Mouse (Mus musculus): ENCODE data around the gene Ntng2. TPM values are rescaled to one million over a fixed set of nuclear protein-coding genes. Genes with fewer than 3 reads are reported as not detected.

The Ntng2 gene
- total and polyA plus RNA-seq, 3 experiments, result 0.53 to 3.8 TPM; not detected in 1

- TF ChIP-seq PAX5 (IDR thresholded peaks at IDR 0.05; ENCODE audit: low read length) (no peak), SIN3A (IDR thresholded peaks at IDR 0.05; ENCODE audit: low read length) (no peak), CTCF (conservative IDR thresholded peaks at IDR 0.05 in 1 of 2, IDR thresholded peaks at IDR 0.05 in 1 of 2; ENCODE audit: low read depth in 2 of 2, low read length in 2 of 2) (no peak), ETS1 (conservative IDR thresholded peaks at IDR 0.05; ENCODE audit: low read depth, low read length) (no peak), EP300 (IDR thresholded peaks at IDR 0.05; ENCODE audit: low read length) (no peak), JUN (IDR thresholded peaks at IDR 0.05; ENCODE audit: insufficient read depth, low read depth, low read length) (no peak), MXI1 (IDR thresholded peaks at IDR 0.05; ENCODE audit: low read depth, low read length) (no peak)
- dilution Hi-C loops (cut with MboI; ENCODE audit: extremely low pct_ligation_motif_present, extremely low pct_unique_long_range_greater_than_20kb, low sequenced_read_pairs), result no loop called here
- H3K27me3 ChIP-seq (replicated peaks), result no peaks in the 10 kb centered on the region
- H3K4me1 ChIP-seq (ENCODE audit: control insufficient read depth in 1 of 2, insufficient read depth in 2 of 2), result peaks cover 0 to 8% of the 10 kb centered on the region in 2 experiments; a peak in 2 of 4 replicates
- no peak for DNase-seq (ENCODE audit: extremely low read depth)
- H3K9ac ChIP-seq (ENCODE audit: insufficient read depth, low read depth), result no peak overlapping the region
- in situ Hi-C loops (cut with MboI; ENCODE audit: low pct_ligation_motif_present, low pct_unique_long_range_greater_than_20kb, low sequenced_read_pairs), result no loop called here
- H3K4me3 ChIP-seq (replicated peaks in 1 of 3; ENCODE audit: low read depth in 2 of 3, low read length in 2 of 3, poor library complexity in 1 of 3), result no peak overlapping the region
- H3K79me2 ChIP-seq (replicated peaks; ENCODE audit: control insufficient read depth, extremely low read depth, insufficient read depth, poor library complexity, severe bottlenecking), result no peaks in the 10 kb centered on the region
- no peaks in the 10 kb centered on the region for H3K9me3 ChIP-seq (replicated peaks; ENCODE audit: low read length)
- H3K4me2 ChIP-seq (ENCODE audit: insufficient read depth, low read depth, poor library complexity, severe bottlenecking), result no peak overlapping the region
- H3K27ac ChIP-seq (ENCODE audit: insufficient read depth, low read depth), result no peak overlapping the region
- peaks cover 35 to 62% of the 10 kb centered on the region in 2 experiments for H3K36me3 ChIP-seq (replicated peaks in 1 of 2; ENCODE audit: control insufficient read depth in 1 of 2, insufficient read depth in 1 of 2, low read length in 1 of 2)
Observed at GRCm38 (mm10) chr2:29181111-29181510, 71.7 kb downstream of the Ntng2 start.

GRCm38 (mm10) chr2:29179810-29180209 lies 73.0 kb downstream of the Ntng2 start:
- Histone ChIP-seq H3K27ac (ENCODE audit: insufficient read depth, low read depth) (no peak overlapping the region), H3K4me2 (ENCODE audit: insufficient read depth, low read depth, poor library complexity, severe bottlenecking) (no peak overlapping the region)

More at GRCm38 (mm10) chr2:29179810-29180209, 73.0 kb downstream of the Ntng2 start:
- Histone ChIP-seq H3K4me1 (ENCODE audit: control insufficient read depth in 1 of 2, insufficient read depth in 2 of 2) (peaks cover 0 to 8% of the 10 kb centered on the region in 2 experiments; a peak in 2 of 4 replicates), H3K36me3 (replicated peaks in 1 of 2; ENCODE audit: control insufficient read depth in 1 of 2, insufficient read depth in 1 of 2, low read length in 1 of 2) (peaks cover 39 to 73% of the 10 kb centered on the region in 2 experiments), H3K9ac (ENCODE audit: insufficient read depth, low read depth) (no peak overlapping the region), H3K79me2 (replicated peaks; ENCODE audit: control insufficient read depth, extremely low read depth, insufficient read depth, poor library complexity, severe bottlenecking) (no peaks in the 10 kb centered on the region), H3K4me3 (replicated peaks in 1 of 3; ENCODE audit: low read depth in 2 of 3, low read length in 2 of 3, poor library complexity in 1 of 3) (no peak overlapping the region), H3K27me3 (replicated peaks) (no peaks in the 10 kb centered on the region), H3K9me3 (replicated peaks; ENCODE audit: low read length) (no peaks in the 10 kb centered on the region)
- TF ChIP-seq ZNF384 (IDR thresholded peaks at IDR 0.05; ENCODE audit: low read depth, low read length) (no peak), CHD1 (IDR thresholded peaks at IDR 0.05; ENCODE audit: low read depth, low read length) (no peak), PAX5 (IDR thresholded peaks at IDR 0.05; ENCODE audit: low read length) (no peak), USF2 (conservative IDR thresholded peaks at IDR 0.05; ENCODE audit: low read depth, low read length) (no peak), ZKSCAN1 (IDR thresholded peaks at IDR 0.05; ENCODE audit: borderline replicate concordance, low read depth, low read length) (no peak), E2F4 (IDR thresholded peaks at IDR 0.05; ENCODE audit: insufficient replicate concordance, low read depth, low read length) (no peak), ETS1 (conservative IDR thresholded peaks at IDR 0.05; ENCODE audit: low read depth, low read length) (no peak), RCOR1 (conservative IDR thresholded peaks at IDR 0.05; ENCODE audit: low read depth, low read length) (no peak), MAX (IDR thresholded peaks at IDR 0.05; ENCODE audit: low read length) (no peak), ZC3H11A (IDR thresholded peaks at IDR 0.05; ENCODE audit: low read depth, low read length) (no peak), SMC3 (IDR thresholded peaks at IDR 0.05; ENCODE audit: low read depth, low read length) (no peak), MEF2A (IDR thresholded peaks at IDR 0.05; ENCODE audit: borderline replicate concordance, low read depth, low read length) (no peak), POLR2A (IDR thresholded peaks at IDR 0.05; ENCODE audit: low read depth, low read length) (no peak), ZMIZ1 (IDR thresholded peaks at IDR 0.05; ENCODE audit: low read depth, low read length) (no peak), JUN (IDR thresholded peaks at IDR 0.05; ENCODE audit: insufficient read depth, low read depth, low read length) (no peak), MYC (IDR thresholded peaks at IDR 0.05; ENCODE audit: low read depth, low read length) (no peak), BHLHE40 (IDR thresholded peaks at IDR 0.05; ENCODE audit: low read depth, low read length) (no peak), ELF1 (IDR thresholded peaks at IDR 0.05; ENCODE audit: low read depth, low read length) (no peak), NRF1 (IDR thresholded peaks at IDR 0.05; ENCODE audit: low read depth, low read length) (no peak), MAFK (IDR thresholded peaks at IDR 0.05; ENCODE audit: insufficient replicate concordance, low read length) (no peak)
- DNase-seq (ENCODE audit: extremely low read depth), result peak; percentile 24
- in situ Hi-C loops (cut with MboI; ENCODE audit: low pct_ligation_motif_present, low pct_unique_long_range_greater_than_20kb, low sequenced_read_pairs) (no loop called here), dilution Hi-C loops (cut with MboI; ENCODE audit: extremely low pct_ligation_motif_present, extremely low pct_unique_long_range_greater_than_20kb, low sequenced_read_pairs) (no loop called here)

Measured in CH12.LX (cell line).